Mouse (Mus musculus): ENCODE data around the gene E130309D02Rik.

DNA sequence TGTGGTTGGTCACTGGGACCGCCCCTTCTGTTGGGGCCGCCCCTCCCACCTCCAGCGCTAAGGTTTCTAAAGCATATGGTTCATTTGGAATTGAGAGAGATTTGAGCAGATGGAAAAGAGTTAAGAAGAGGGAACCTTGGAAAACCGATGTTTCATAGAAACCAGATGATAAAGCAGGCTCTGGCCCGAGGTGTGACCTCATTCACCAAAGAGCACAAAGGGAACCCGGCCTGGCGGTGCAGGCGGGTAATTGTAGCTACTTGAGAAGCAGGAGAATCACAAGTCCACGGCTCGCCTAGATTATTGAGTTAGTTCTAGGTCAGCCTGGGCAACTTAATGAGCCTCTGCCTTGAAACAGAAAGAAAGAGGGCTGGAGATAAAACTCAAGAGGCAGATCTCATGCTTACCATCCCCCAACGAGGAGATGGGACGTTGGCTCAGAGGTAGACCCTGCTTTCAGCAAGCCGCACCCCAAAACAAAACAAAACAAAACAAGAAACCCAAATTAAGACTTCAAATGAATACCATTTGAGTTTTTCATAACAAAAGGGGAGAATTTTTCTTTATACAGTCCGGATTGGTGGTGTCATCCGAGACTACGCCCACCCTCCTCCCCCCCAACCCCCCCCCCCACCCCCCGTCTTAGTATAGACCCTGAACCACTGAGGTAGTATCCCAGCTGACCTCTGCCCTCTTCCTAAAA, 41.7 kb upstream of the E130309D02Rik start, which contains the start of gene Grid2ip:
- TF ChIP-seq EP300 (IDR thresholded peaks at IDR 0.05; ENCODE audit: low read depth) (no peak), CTCF (IDR thresholded peaks at IDR 0.05; ENCODE audit: low read depth) (no peak)

Measured in liver, embryonic 14.5 days (tissue).